ENCODE assay signal across 9 mouse cellular contexts in genomic region chr19:8980771-8981170, GRCm38 (mm10). TPM values are rescaled to one million over a fixed set of nuclear protein-coding genes. Genes with fewer than 3 reads are reported as not detected.
A peak's percentile ranks its signal among the peaks of the same experiment; 100 is the strongest.
DNase-seq lines count a peak whose midpoint lies in the region; ATAC-seq lines count a peak whose summit lies in the region.
"Had no signal": no experiment of that assay in that cellular context is flagged by ENCODE, and none has a peak within 500 bp of the region (broad histone marks: within the 10 kb centered on the region; RNA-seq: fewer than 3 reads in every experiment).

No protein-coding gene starts in this region.

- 52% methylated on average over 5 of the region's 5 CpGs for WGBS in heart, embryonic 12.5 days
- WGBS in midbrain, embryonic 15.5 days = 59% methylated on average over 5 of the region's 5 CpGs
- 59% methylated on average over 5 of the region's 5 CpGs for WGBS in hindbrain, embryonic 16.5 days

- no peaks in the 10 kb centered on the region for H3K9me3 ChIP-seq in heart, embryonic 12.5 days (replicated peaks)
- no peaks in the 10 kb centered on the region for H3K9me3 ChIP-seq in midbrain, embryonic 15.5 days
- no peaks in the 10 kb centered on the region for H3K9me3 ChIP-seq in hindbrain, embryonic 16.5 days (ENCODE audit: control insufficient read depth, low read length)

- intact Hi-C loops in heart, postnatal 10 days (cut with DNase I) = no loop called here

- peaks cover 48% of the 10 kb centered on the region for H3K36me3 ChIP-seq in heart, embryonic 12.5 days
- peaks cover 32% of the 10 kb centered on the region for H3K36me3 ChIP-seq in midbrain, embryonic 15.5 days (replicated peaks)
- H3K36me3 ChIP-seq in hindbrain, embryonic 16.5 days (ENCODE audit: control insufficient read depth, insufficient read depth, low read length) = peaks cover 27% of the 10 kb centered on the region

- DNase-seq in heart, postnatal 10 days = no peak
- DNase-seq in A20 (ENCODE audit: low read depth, low spot score) (peak; percentile 34), ZHBTc4 (ENCODE audit: low read depth, low spot score) (peak; percentile 60)
- DNase-seq in lung, postnatal 4 days = peak; percentile 57 to 59
- no peak for DNase-seq in frontal cortex, postnatal 14 days (ENCODE audit: low spot score in 2 of 2)
- DNase-seq: right cerebral cortex, postnatal 25 days had no signal

- no peak overlapping the region for H3K4me2 ChIP-seq in heart, embryonic 12.5 days
- H3K4me2 ChIP-seq in midbrain, embryonic 15.5 days = no peak overlapping the region
- H3K4me2 ChIP-seq in hindbrain, embryonic 16.5 days (ENCODE audit: low read length) = no peak overlapping the region

- ATAC-seq in heart, embryonic 12.5 days (ENCODE audit: insufficient number of reproducible peaks, low FRiP score) = no peak
- no peak for ATAC-seq in midbrain, embryonic 15.5 days (replicated peaks)
- no peak for ATAC-seq in hindbrain, embryonic 16.5 days

- H3K9ac ChIP-seq in heart, embryonic 12.5 days = no peak overlapping the region; the same call in 1 of the 2 replicates
- H3K9ac ChIP-seq in midbrain, embryonic 15.5 days = no peak overlapping the region
- H3K9ac ChIP-seq in hindbrain, embryonic 16.5 days (ENCODE audit: low read depth, low read length) = no peak overlapping the region

- no peak overlapping the region for H3K4me3 ChIP-seq in heart, embryonic 12.5 days
- no peak overlapping the region for H3K4me3 ChIP-seq in midbrain, embryonic 15.5 days
- H3K4me3 ChIP-seq in hindbrain, embryonic 16.5 days (ENCODE audit: low read length) = no peak overlapping the region

- H3K27ac ChIP-seq in heart, embryonic 12.5 days (ENCODE audit: poor library complexity, severe bottlenecking) = peak overlapping the region; percentile 24; the same call in 1 of the 2 replicates
- no peak overlapping the region for H3K27ac ChIP-seq in midbrain, embryonic 15.5 days
- H3K27ac ChIP-seq in hindbrain, embryonic 16.5 days (ENCODE audit: low read depth, low read length) = no peak overlapping the region

- peaks cover 62% of the 10 kb centered on the region for H3K4me1 ChIP-seq in heart, embryonic 12.5 days (replicated peaks)
- H3K4me1 ChIP-seq in midbrain, embryonic 15.5 days = peaks cover 29% of the 10 kb centered on the region
- H3K4me1 ChIP-seq in hindbrain, embryonic 16.5 days (ENCODE audit: control insufficient read depth, insufficient read depth, low read depth, low read length) = peaks cover 20% of the 10 kb centered on the region

- H3K27me3 ChIP-seq in heart, embryonic 12.5 days (replicated peaks) = no peaks in the 10 kb centered on the region
- no peaks in the 10 kb centered on the region for H3K27me3 ChIP-seq in midbrain, embryonic 15.5 days (replicated peaks)
- no peaks in the 10 kb centered on the region for H3K27me3 ChIP-seq in hindbrain, embryonic 16.5 days (replicated peaks; ENCODE audit: control insufficient read depth, insufficient read depth, low read length)

RNA-seq across cellular contexts. Expression of gene Ahnak, which starts 8.3 kb away (rescaled TPM):
- polyA plus RNA-seq in heart, embryonic 12.5 days (2016; fragmentation: Nextera tagmentation; extraction: Ambion mirVana) = 26.0 and 27.1 TPM in 2 replicates
- total RNA-seq in heart, postnatal 10 days (2021) = 100 to 1,000 TPM; 348 to 380 TPM
- 4.9 and 5.9 TPM in 2 replicates for polyA plus RNA-seq in midbrain, embryonic 15.5 days (2015; fragmentation: Nextera tagmentation; extraction: Ambion mirVana)
- 3.5 and 4.8 TPM in 2 replicates for polyA plus RNA-seq in hindbrain, embryonic 16.5 days (2015; fragmentation: Nextera tagmentation; extraction: Ambion mirVana)

RNA-seq across cellular contexts. Expression of gene Eef1g, which starts 13.9 kb away (rescaled TPM):
- 281 and 282 TPM in 2 replicates for polyA plus RNA-seq in heart, embryonic 12.5 days (2016; fragmentation: Nextera tagmentation; extraction: Ambion mirVana)
- 100 to 1,000 TPM; 283 to 289 TPM for total RNA-seq in heart, postnatal 10 days (2021)
- polyA plus RNA-seq in midbrain, embryonic 15.5 days (2015; fragmentation: Nextera tagmentation; extraction: Ambion mirVana) = 287 and 295 TPM in 2 replicates
- 284 and 301 TPM in 2 replicates for polyA plus RNA-seq in hindbrain, embryonic 16.5 days (2015; fragmentation: Nextera tagmentation; extraction: Ambion mirVana)

RNA-seq across cellular contexts. Expression of gene Tut1, which starts 27.1 kb away (rescaled TPM):
- 17.1 and 19.4 TPM in 2 replicates for polyA plus RNA-seq in heart, embryonic 12.5 days (2016; fragmentation: Nextera tagmentation; extraction: Ambion mirVana)
- total RNA-seq in heart, postnatal 10 days (2021) = 10 to 100 TPM in 1 of 2 experiments, 1 to 10 TPM in 1; 8.5 to 10.4 TPM
- polyA plus RNA-seq in midbrain, embryonic 15.5 days (2015; fragmentation: Nextera tagmentation; extraction: Ambion mirVana) = 27.5 and 30.5 TPM in 2 replicates
- 23.9 and 26.3 TPM in 2 replicates for polyA plus RNA-seq in hindbrain, embryonic 16.5 days (2015; fragmentation: Nextera tagmentation; extraction: Ambion mirVana)

RNA-seq across cellular contexts. Expression of gene Mta2, which starts 39.1 kb away (rescaled TPM):
- 106 and 115 TPM in 2 replicates for polyA plus RNA-seq in heart, embryonic 12.5 days (2016; fragmentation: Nextera tagmentation; extraction: Ambion mirVana)
- total RNA-seq in heart, postnatal 10 days (2021) = 10 to 100 TPM; 54.4 to 59.5 TPM
- polyA plus RNA-seq in midbrain, embryonic 15.5 days (2015; fragmentation: Nextera tagmentation; extraction: Ambion mirVana) = 119 and 121 TPM in 2 replicates
- 91.3 and 103 TPM in 2 replicates for polyA plus RNA-seq in hindbrain, embryonic 16.5 days (2015; fragmentation: Nextera tagmentation; extraction: Ambion mirVana)

RNA-seq across cellular contexts. Expression of gene Eml3, which starts 51.4 kb away (rescaled TPM):
- 13.3 and 13.5 TPM in 2 replicates for polyA plus RNA-seq in heart, embryonic 12.5 days (2016; fragmentation: Nextera tagmentation; extraction: Ambion mirVana)
- 10 to 100 TPM; 16.7 to 18.7 TPM for total RNA-seq in heart, postnatal 10 days (2021)
- 10.5 and 13.4 TPM in 2 replicates for polyA plus RNA-seq in midbrain, embryonic 15.5 days (2015; fragmentation: Nextera tagmentation; extraction: Ambion mirVana)
- 10.3 and 11.3 TPM in 2 replicates for polyA plus RNA-seq in hindbrain, embryonic 16.5 days (2015; fragmentation: Nextera tagmentation; extraction: Ambion mirVana)

Comparison
In these comparisons a context has a peak if more than half of its experiments do, and no peak if none do; other contexts are left out.
1. DNase-seq: peak in A20 (single experiment), ZHBTc4 (single experiment) and lung, postnatal 4 days (2 of 2); none in heart, postnatal 10 days (0 of 2) and frontal cortex, postnatal 14 days (0 of 2).